Mouse (Mus musculus): ENCODE measurements at regions not wholly inside any gene's neighbourhood (a gene's known extent, or its start where the extent isn't known, plus 50 kb on each side); places are given as distances from the start of the nearest gene placed in this dataset.
A peak's percentile ranks its signal among the peaks of the same experiment; 100 is the strongest.
"Not testable (repeated sequence)": the region's sequence is repeated elsewhere in the genome, so short reads cannot be mapped to it uniquely, and the experiment has no call there.

- no peak for DNase-seq
Observed at GRCm38 (mm10) chr10:10270297-10270696, 201.8 kb downstream of the Adgb start.

- no peak for DNase-seq
Observed at GRCm38 (mm10) chr10:10252540-10253318, 219.4 kb downstream of the Adgb start.

GRCm38 (mm10) chr10:10252136-10252535 is 220.0 kb downstream of the Adgb start:
- no peak for DNase-seq

- DNase-seq = no peak
Observed at GRCm38 (mm10) chr10:10234894-10235523, 237.1 kb downstream of the Adgb start.

- DNase-seq = no peak
Observed at GRCm38 (mm10) chr10:10224582-10225144, 247.5 kb downstream of the Adgb start.

GRCm38 (mm10) chr10:10219726-10220125 is 252.4 kb downstream of the Adgb start:
- DNase-seq = no peak

- no peak for DNase-seq
Observed at GRCm38 (mm10) chr10:10216892-10217291, 255.2 kb downstream of the Adgb start.

GRCm38 (mm10) chr10:10215376-10215775 is 256.8 kb downstream of the Adgb start:
- no peak for DNase-seq

- no peak for DNase-seq
Observed at GRCm38 (mm10) chr10:10208354-10208753, 263.8 kb downstream of the Adgb start.

- DNase-seq = no peak
Observed at GRCm38 (mm10) chr10:10205805-10206520, 266.2 kb downstream of the Adgb start.

- no peak for DNase-seq
Observed at GRCm38 (mm10) chr10:10203982-10204381, 268.1 kb downstream of the Adgb start.

GRCm38 (mm10) chr10:10190308-10190707 is 281.8 kb downstream of the Adgb start:
- DNase-seq = no peak

- DNase-seq = no peak
Observed at GRCm38 (mm10) chr10:10188113-10188512, 284.0 kb downstream of the Adgb start.

- peak; percentile 25 to 30 for DNase-seq
Observed at GRCm38 (mm10) chr10:10186721-10187120, 285.4 kb downstream of the Adgb start.

GRCm38 (mm10) chr10:10185298-10185883 is 284.5 kb upstream of the Stxbp5 start:
- DNase-seq = peak; percentile 7 to 10

GRCm38 (mm10) chr10:10184386-10184785 is 283.5 kb upstream of the Stxbp5 start:
- DNase-seq = peak; percentile 43 to 55

GRCm38 (mm10) chr10:10177037-10177436 is 276.2 kb upstream of the Stxbp5 start:
- not testable (repeated sequence) for DNase-seq
